Mouse (Mus musculus) forebrain, embryonic 16.5 days (tissue): Measurements from ENCODE around the gene Armc7. TPM values are rescaled to one million over a fixed set of nuclear protein-coding genes. Genes with fewer than 3 reads are reported as not detected.
"Not testable (repeated sequence)": the region's sequence is repeated elsewhere in the genome, so short reads cannot be mapped to it uniquely, and the experiment has no call there.

Source experiments
- ATAC-seq: fragments of 200-750 bp; cut with Nextera tagmentation; 2 replicates; pipeline ENCODE4 v1.8.0; 2017; ENCODE audit warnings: mild to moderate bottlenecking, moderate library complexity
- H3K27ac ChIP-seq: fragments of 300-500 bp; sonication (generic); 2 replicates; pipeline ENCODE4 v1.5.1; 2014; ENCODE audit warnings: low read length, control low read depth
- H3K27me3 ChIP-seq: fragments of 300-500 bp; sonication (generic); replicated peaks from 2 replicates; pipeline ENCODE4 v1.6.1; 2014; ENCODE audit warnings: low read length; ENCODE audit not compliant: control insufficient read depth, insufficient read depth
- H3K36me3 ChIP-seq: fragments of 300-500 bp; sonication (generic); 2 replicates; pipeline ENCODE4 v1.6.1; 2014; ENCODE audit not compliant: control insufficient read depth, insufficient read depth
- H3K4me1 ChIP-seq: fragments of 300-500 bp; sonication (generic); replicated peaks from 2 replicates; pipeline ENCODE4 v1.6.1; 2014; ENCODE audit warnings: low read length; ENCODE audit not compliant: control insufficient read depth, insufficient read depth
- H3K4me2 ChIP-seq: fragments of 300-500 bp; sonication (generic); 2 replicates; pipeline ENCODE4 v1.6.1; 2014; ENCODE audit warnings: mild to moderate bottlenecking, low read length, control low read depth
- H3K4me3 ChIP-seq: fragments of 300-500 bp; sonication (generic); replicated peaks from 2 replicates; pipeline ENCODE4 v1.5.1; 2014; ENCODE audit warnings: mild to moderate bottlenecking, low read length, control low read depth
- H3K9ac ChIP-seq: fragments of 300-500 bp; sonication (generic); replicated peaks from 2 replicates; pipeline ENCODE4 v1.6.1; 2014; ENCODE audit warnings: low read depth, low read length, control low read depth
- H3K9me3 ChIP-seq: fragments of 300-500 bp; sonication (generic); 2 replicates; pipeline ENCODE4 v1.6.1; 2016; ENCODE audit warnings: low read length; ENCODE audit not compliant: control insufficient read depth
- WGBS: fragments of 180-500 bp; shearing (Covaris S2); extraction: QIAGEN DNeasy Blood & Tissue Kit; methylation state at CpG from one replicate; pipeline ENCODE4 v1.1.7; 2014; 5-methylcytosine and 5-hydroxymethylcytosine counted together
- polyA plus RNA-seq: library from polyadenylated mRNA; unstranded; fragments of >200 nt; fragmentation: Nextera tagmentation; extraction: Ambion mirVana; gene quantifications from 2 replicates; pipeline ENCODE4 v1.2.1, GENCODE M21; 2015

Armc7 gene
- polyA plus RNA-seq, 1 experiment from 2014 or later = 17.3 TPM

- Histone ChIP-seq H3K27ac (no peak overlapping the region), H3K27me3 (no peaks in the 10 kb centered on the region), H3K36me3 (no peaks in the 10 kb centered on the region), H3K9me3 (0 out of 2 replicates have a peak, but pooled peaks cover 2% of the 10 kb centered on the region), H3K9ac (no peak overlapping the region), H3K4me2 (no peak overlapping the region), H3K4me3 (no peak overlapping the region), H3K4me1 (no peaks in the 10 kb centered on the region)
- no peak for ATAC-seq
- WGBS = 83% methylated on average over 8 of the region's 8 CpGs
Observed at GRCm38 (mm10) chr11:115451781-115452241, 23.7 kb upstream of the Armc7 start.

GRCm38 (mm10) chr11:115452281-115452860 lies 23.1 kb upstream of the Armc7 start:
- H3K27me3 ChIP-seq = no peaks in the 10 kb centered on the region
- no peaks in the 10 kb centered on the region for H3K36me3 ChIP-seq
- H3K9ac ChIP-seq = no peak overlapping the region
- H3K27ac ChIP-seq = no peak overlapping the region
- H3K9me3 ChIP-seq = 0 out of 2 replicates have a peak, but pooled peaks cover 2% of the 10 kb centered on the region
- H3K4me3 ChIP-seq = no peak overlapping the region
- ATAC-seq = no peak
- H3K4me2 ChIP-seq = no peak overlapping the region
- H3K4me1 ChIP-seq = no peaks in the 10 kb centered on the region
- 64% methylated on average over 7 of the region's 7 CpGs for whole genome bisulfite sequencing

- Histone ChIP-seq H3K4me2 (no peak overlapping the region), H3K9ac (no peak overlapping the region), H3K4me1 (no peaks in the 10 kb centered on the region), H3K27ac (no peak overlapping the region), H3K4me3 (no peak overlapping the region), H3K36me3 (no peaks in the 10 kb centered on the region), H3K27me3 (no peaks in the 10 kb centered on the region), H3K9me3 (0 out of 2 replicates have a peak, but pooled peaks cover 2% of the 10 kb centered on the region)
- ATAC-seq = no peak
- WGBS = 71% methylated on average over 4 of the region's 4 CpGs
Observed at GRCm38 (mm10) chr11:115453306-115453705, 22.2 kb upstream of the Armc7 start.

- 88% methylated on average over 6 of the region's 6 CpGs for WGBS
- H3K4me3 ChIP-seq, H3K4me2 ChIP-seq, H3K27ac ChIP-seq, H3K4me1 ChIP-seq, H3K9me3 ChIP-seq, ATAC-seq, H3K9ac ChIP-seq, H3K36me3 ChIP-seq, H3K27me3 ChIP-seq: not testable (repeated sequence)
Observed at GRCm38 (mm10) chr11:115454822-115455221, 20.6 kb upstream of the Armc7 start.

- Histone ChIP-seq H3K4me1 (no peaks in the 10 kb centered on the region), H3K27me3 (no peaks in the 10 kb centered on the region), H3K4me2 (no peak overlapping the region), H3K27ac (no peak overlapping the region), H3K9ac (no peak overlapping the region), H3K36me3 (no peaks in the 10 kb centered on the region), H3K9me3 (0 out of 2 replicates have a peak, but pooled peaks cover 2% of the 10 kb centered on the region), H3K4me3 (no peak overlapping the region)
- ATAC-seq = no peak
- WGBS = 85% methylated on average over 15 of the region's 15 CpGs
Observed at GRCm38 (mm10) chr11:115455619-115456018, 19.8 kb upstream of the Armc7 start.

GRCm38 (mm10) chr11:115456182-115456581 lies 19.3 kb upstream of the Armc7 start:
- no peak for ATAC-seq
- H3K4me2 ChIP-seq = no peak overlapping the region
- H3K27ac ChIP-seq = no peak overlapping the region
- H3K4me3 ChIP-seq = no peak overlapping the region
- no peaks in the 10 kb centered on the region for H3K4me1 ChIP-seq
- H3K9me3 ChIP-seq = 0 out of 2 replicates have a peak, but pooled peaks cover 2% of the 10 kb centered on the region
- no peaks in the 10 kb centered on the region for H3K36me3 ChIP-seq
- 93% methylated on average over 5 of the region's 5 CpGs for WGBS
- H3K9ac ChIP-seq = no peak overlapping the region
- H3K27me3 ChIP-seq = no peaks in the 10 kb centered on the region

- ATAC-seq = no peak
- Histone ChIP-seq H3K9ac (no peak overlapping the region), H3K4me2 (no peak overlapping the region), H3K27ac (no peak overlapping the region), H3K4me3 (no peak overlapping the region), H3K36me3 (no peaks in the 10 kb centered on the region), H3K27me3 (no peaks in the 10 kb centered on the region), H3K4me1 (no peaks in the 10 kb centered on the region), H3K9me3 (0 out of 2 replicates have a peak, but pooled peaks cover 2% of the 10 kb centered on the region)
- 47% methylated on average over 6 of the region's 6 CpGs for WGBS
Observed at GRCm38 (mm10) chr11:115457405-115457804, 18.1 kb upstream of the Armc7 start.

- Histone ChIP-seq H3K36me3 (no peaks in the 10 kb centered on the region), H3K9me3 (no peaks in the 10 kb centered on the region), H3K4me2 (no peak overlapping the region), H3K4me3 (no peak overlapping the region), H3K4me1 (no peaks in the 10 kb centered on the region), H3K27me3 (no peaks in the 10 kb centered on the region), H3K9ac (no peak overlapping the region), H3K27ac (no peak overlapping the region)
- no peak for ATAC-seq
- 19% methylated on average over 8 of the region's 8 CpGs for WGBS
Observed at GRCm38 (mm10) chr11:115460976-115461375, 14.5 kb upstream of the Armc7 start.

GRCm38 (mm10) chr11:115461846-115462242 lies 13.6 kb upstream of the Armc7 start:
- no peaks in the 10 kb centered on the region for H3K27me3 ChIP-seq
- no peaks in the 10 kb centered on the region for H3K36me3 ChIP-seq
- no peak overlapping the region for H3K9ac ChIP-seq
- H3K4me2 ChIP-seq = no peak overlapping the region
- H3K9me3 ChIP-seq = no peaks in the 10 kb centered on the region
- no peaks in the 10 kb centered on the region for H3K4me1 ChIP-seq
- H3K27ac ChIP-seq = no peak overlapping the region
- no peak overlapping the region for H3K4me3 ChIP-seq
- WGBS = 67% methylated on average over 5 of the region's 5 CpGs
- ATAC-seq = no peak
